Mouse (Mus musculus) CH12.LX (cell line): Measurements from ENCODE around the gene Plau.

Experiments
- BHLHE40 ChIP-seq: IDR thresholded peaks from 2 replicates; pipeline ENCODE4 v1.6.1; 2011; ENCODE audit warnings: mild to moderate bottlenecking, low read depth, low read length, improper control_type of control experiment
- CTCF ChIP-seq, 2 experiments: IDR thresholded peaks in 1 of 2; conservative IDR thresholded peaks in 1 of 2; 2 replicates each; pipeline ENCODE4 v1.5.1; 2011 to 2012; ENCODE audit warnings: low read depth in 2 of 2, low read length in 2 of 2, improper control_type of control experiment in 1 of 2, inconsistent platforms in 1 of 2, mild to moderate bottlenecking in 1 of 2, moderate library complexity in 1 of 2
- ELF1 ChIP-seq: IDR thresholded peaks from 2 replicates; pipeline ENCODE4 v1.6.1; 2014; ENCODE audit warnings: low read depth, mild to moderate bottlenecking, inconsistent platforms, low read length, improper control_type of control experiment
- EP300 ChIP-seq: IDR thresholded peaks from 2 replicates; pipeline ENCODE4 v1.6.1; 2011; ENCODE audit warnings: low read length, improper control_type of control experiment
- JUN ChIP-seq: IDR thresholded peaks from 2 replicates; pipeline ENCODE4 v1.6.1; 2011; ENCODE audit warnings: low read depth, mild to moderate bottlenecking, low read length, improper control_type of control experiment, moderate library complexity; ENCODE audit not compliant: insufficient read depth
- MXI1 ChIP-seq: IDR thresholded peaks from 2 replicates; pipeline ENCODE4 v1.6.1; 2011; ENCODE audit warnings: mild to moderate bottlenecking, low read depth, low read length, improper control_type of control experiment
- POLR2A ChIP-seq: IDR thresholded peaks from 2 replicates; pipeline ENCODE4 v1.6.1; 2011; ENCODE audit warnings: low read depth, mild to moderate bottlenecking, improper control_type of control experiment, low read length
- USF1 ChIP-seq: IDR thresholded peaks from 2 replicates; pipeline ENCODE4 v1.6.1; 2014; ENCODE audit warnings: low read depth, mild to moderate bottlenecking, inconsistent platforms, low read length, improper control_type of control experiment

DNA sequence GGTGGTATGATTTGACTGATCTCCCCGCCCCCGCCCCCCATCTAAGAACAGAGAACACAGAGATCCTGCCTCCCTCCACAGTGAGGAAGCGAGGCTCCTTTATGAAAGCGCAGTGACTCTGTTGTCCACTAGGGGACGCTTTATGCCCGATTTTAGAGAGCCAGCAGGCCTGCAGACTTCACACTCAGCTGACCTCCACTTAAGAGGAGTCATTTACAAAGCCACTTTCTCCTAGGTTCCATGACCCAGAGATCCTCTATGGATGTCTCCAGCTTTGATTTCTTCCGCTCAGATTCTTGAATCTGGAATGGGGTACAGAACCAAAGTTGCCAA lies 32.9 kb upstream of the Plau start:
- TF ChIP-seq CTCF (conservative IDR thresholded peaks at IDR 0.05 in 1 of 2, IDR thresholded peaks at IDR 0.05 in 1 of 2; ENCODE audit: low read depth in 2 of 2, low read length in 2 of 2) = peak; percentile 98
- TF ChIP-seq JUN = no peak
- TF ChIP-seq ELF1 = no peak
- TF ChIP-seq POLR2A = no peak
- TF ChIP-seq BHLHE40 = no peak
- no peak for TF ChIP-seq MXI1
- no peak for TF ChIP-seq USF1
- TF ChIP-seq EP300 = no peak
